Mouse (Mus musculus) fat pad, adult 2 months (tissue): Measurements from ENCODE around the gene S1pr2.

ENCODE experiments used
- DNase-seq: peaks from one replicate; pipeline ENCODE4 v3.0.0-alpha.2; 2011; ENCODE audit warnings: low read depth, low spot score; ENCODE audit errors: extremely low read depth

The S1pr2 gene

DNA sequence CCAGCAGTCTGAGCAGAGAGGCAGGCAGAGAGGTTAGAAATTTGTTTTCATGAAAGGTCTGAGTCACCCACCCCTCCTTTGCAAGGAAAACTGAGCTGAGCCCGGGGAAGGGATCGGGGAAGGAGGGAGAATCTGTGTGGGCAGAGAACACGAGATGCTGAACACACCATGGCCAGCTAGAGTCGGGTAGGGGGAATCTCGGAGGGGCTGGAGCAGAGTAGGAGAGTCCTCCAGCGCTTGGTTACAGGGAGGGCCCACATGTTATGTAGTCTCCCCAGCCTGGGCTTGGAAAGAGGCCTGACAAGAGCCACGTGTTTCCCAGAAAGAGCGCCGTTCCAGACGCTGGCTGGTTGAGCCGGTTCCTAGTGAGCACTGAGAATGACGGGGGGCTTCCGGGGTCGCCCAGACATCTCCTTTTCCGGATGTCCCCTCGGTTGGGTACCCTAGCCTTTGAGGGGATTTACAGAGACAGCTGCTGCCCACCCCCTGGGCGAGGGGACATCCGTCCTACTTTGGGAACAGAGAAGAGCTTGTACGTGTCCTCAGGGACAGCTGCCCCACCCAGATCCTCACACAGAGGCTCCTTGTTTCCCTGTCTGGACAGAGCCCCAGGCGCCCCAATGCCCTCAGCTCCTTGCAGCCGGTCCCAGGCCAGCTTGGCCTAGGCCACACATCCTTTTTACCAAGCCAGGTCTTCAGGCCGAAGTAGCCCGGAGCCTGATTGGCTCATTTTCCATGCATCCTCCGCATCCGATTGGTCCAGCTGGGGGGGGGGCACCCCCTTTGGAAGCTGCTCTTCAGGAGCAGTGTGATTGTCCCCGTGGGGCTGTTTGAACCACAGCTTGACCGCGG lies 4.2 kb downstream of the S1pr2 start:
- no peak for DNase-seq

DNA sequence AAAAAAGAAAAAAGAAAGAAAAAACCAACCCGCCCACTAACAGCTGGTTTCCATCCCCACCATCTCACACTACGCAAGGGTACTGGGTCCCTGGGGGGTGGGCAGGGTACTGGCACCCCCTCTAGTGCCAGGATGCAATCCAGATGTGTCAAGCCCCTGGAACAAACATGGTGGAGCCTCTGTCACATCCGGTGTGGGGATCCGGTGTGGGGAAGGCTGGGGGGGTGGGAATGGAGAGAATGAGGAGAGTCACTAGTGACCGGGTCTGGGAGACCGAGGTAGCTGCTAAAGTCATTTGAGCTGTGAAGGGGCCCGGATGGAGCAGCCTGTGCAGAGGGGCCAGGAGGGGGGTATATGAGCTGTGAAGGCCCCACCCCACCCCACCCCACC lies 4.8 kb downstream of the S1pr2 start:
- DNase-seq, result no peak

DNA sequence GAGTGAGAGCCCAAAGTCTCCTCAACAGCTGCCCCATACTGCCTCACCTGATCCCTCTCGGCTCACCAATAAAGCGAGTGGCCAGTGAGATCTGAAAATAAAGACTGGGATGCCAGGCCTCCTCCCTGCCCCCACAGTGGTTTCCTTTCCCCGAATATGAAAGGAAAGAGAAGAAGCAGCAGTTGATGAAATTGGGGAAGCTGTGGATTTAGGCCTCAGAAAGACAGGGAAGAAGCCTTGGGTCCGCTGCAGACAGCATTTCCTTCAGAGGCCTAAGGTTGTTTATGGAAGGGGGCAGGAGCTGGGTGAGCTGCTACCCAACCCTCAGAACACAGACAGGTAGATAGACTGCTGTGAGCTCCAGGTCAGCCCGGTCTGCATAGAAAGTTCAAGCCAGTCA lies 9.8 kb downstream of the S1pr2 start:
- DNase-seq, result no peak

DNA sequence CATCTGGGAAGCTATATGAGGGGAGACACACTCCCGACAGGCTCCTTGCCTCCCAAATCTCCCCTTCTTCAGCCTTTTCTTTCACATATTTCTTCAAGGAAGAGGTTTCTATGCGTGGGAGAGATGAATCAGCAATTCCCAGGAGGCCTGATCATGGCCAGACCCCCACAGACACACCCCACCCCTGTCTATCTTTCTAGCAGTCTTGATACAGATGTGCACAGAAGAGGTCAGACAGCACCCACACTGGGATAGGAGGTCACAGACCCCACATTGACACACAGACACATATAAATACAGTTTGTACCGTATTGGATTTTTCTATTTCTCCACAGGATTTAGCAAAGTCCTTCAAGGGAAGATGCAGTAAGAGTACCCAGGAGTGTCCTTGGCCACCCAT lies 10.6 kb downstream of the S1pr2 start:
- no peak for DNase-seq

DNA sequence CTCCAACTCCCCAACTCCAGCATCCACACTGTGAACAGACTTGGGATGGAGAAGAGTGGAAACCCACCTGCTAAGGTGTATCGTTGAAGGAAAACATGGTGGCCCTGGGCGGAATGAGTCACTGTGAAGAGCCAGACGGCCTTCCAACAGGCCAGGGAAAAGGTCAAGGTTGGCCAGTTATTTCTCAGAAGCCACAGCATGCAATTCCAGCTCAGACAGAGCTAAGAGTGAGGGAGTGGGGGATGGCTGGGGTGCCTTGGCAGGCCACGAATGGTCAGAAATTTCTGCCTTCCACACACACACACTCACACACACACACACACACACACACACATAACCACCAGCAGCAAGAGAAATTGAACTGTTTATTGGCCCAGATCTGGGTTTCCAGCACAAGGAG lies 11.0 kb downstream of the S1pr2 start:
- no peak for DNase-seq

DNA sequence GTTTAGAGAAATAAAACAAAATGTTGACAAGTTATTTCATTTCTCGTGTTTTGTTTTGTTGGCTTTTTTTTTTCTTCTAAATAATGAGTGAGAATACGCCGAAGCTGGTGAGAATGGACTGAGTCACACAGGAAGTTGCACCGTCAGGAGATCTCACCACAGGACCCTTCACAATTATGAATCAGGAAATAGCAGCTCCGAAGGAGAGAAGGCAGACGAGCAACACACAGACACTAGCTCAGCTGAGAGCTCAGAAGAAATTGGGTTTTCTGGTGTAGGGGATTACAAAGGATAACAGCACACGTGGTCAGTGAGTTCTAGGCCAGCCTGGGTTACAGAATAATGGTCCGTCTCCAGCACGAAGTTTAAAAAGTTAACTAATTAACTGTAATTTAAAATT lies 15.0 kb downstream of the S1pr2 start:
- no peak for DNase-seq

DNA sequence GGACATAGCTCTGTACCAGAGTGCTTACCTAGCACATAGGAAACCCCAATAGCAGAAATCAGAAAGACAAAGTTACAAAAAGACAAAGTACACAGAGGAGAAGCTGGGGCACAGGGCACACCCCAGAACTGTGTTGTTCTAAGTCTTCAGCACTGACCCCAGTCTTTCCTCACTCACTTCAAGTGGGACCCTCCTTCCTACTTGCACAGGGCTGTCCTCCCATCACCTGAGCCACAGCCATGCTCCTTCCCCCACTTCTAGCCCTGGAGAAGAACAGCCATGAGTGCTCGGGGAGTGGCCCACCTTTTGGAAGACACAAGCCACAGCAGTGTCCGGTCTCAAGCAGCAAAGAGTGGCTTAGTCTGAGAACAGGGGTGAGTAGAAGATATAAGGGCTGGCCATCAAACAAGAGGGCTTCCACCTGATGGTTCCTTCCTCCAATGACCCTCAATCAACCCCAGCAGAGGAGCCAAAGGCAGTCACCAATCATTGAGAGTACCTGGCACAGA lies 17.1 kb downstream of the S1pr2 start, which contains the start of gene Dnmt1:
TSS of gene Dnmt1 (minus strand) at position 459 of the 509 bp plus-strand sequence.
- DNase-seq, result no peak

DNA sequence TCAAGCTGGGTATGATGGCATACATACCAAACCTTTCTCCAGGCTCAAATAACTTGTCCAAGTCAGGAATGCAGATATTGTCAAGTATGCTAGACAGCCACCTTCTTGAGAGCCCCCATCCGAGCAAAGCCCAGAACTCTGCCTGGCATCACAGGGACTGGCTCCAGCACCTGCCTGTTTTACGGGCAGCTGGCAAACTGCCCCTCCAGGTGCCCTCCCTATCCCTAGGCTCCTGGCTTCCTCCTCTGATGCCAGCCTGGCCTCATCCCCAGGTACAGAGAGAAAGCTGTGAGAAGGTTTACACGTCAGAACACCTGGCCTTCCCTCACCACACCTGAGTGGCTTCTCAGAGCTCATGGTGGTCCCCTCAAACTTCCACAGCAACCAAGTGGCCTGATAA lies 19.6 kb downstream of the S1pr2 start:
- no peak for DNase-seq

DNA sequence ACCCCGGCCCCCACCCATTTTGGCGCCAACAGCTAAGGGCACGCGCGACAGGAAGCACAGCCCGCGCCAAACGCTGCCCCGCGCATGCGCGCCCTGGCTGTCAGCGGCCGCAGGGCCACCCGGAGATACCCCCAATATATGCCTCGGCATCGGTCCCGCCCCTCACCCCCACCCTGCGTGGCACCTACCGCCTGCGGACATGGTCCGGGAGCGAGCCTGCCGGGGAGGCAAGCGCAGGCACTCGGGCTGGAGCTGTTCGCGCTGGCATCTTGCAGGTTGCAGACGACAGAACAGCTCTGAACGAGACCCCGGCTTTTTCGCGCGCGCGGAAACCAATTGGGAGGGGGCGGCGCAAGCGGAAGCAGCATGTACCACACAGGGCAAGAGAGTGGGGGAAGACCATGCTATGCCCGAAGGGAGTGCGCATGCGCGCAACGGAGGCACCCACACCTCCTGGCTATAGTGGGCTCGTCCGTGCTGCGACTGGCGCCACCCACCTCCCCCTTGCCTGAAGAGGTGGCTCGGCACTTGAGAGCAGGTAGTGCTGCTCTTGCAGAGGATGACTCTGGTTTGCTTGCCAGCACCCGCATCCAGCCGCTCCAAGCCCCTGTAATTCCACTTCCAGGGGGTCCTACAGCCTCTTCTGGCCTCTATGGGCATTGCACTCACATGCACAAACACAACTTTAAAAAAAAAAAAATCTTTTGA lies 23.9 kb downstream of the S1pr2 start:
- DNase-seq, result peak; percentile 54

DNA sequence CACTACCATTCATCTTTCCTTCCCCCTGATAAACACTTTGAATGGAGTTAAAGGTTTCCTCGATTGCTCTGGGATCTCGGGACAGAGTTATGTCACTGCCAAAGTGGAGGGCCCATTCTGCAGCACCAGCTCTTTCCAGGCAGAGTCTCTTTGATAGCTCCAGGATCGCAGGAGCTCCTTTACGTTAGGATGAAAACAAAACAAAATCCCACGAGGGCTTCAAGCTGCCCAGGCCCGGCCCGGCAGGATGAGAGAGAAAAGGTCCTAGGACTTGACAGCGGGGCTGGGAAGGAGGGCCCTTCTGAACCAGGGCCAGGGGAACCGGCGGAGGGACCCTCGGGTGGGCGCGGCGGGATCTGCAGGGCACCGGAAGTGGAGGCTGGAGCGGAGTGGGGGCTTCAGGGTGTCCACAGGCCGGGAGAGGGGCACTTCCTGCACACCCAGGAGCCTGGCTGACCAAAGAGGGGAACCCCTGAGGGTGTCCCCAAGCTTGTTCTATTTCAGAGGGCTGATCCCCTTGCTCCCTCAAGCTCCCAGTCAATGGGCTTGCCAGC lies 24.5 kb downstream of the S1pr2 start:
- DNase-seq, result no peak

DNA sequence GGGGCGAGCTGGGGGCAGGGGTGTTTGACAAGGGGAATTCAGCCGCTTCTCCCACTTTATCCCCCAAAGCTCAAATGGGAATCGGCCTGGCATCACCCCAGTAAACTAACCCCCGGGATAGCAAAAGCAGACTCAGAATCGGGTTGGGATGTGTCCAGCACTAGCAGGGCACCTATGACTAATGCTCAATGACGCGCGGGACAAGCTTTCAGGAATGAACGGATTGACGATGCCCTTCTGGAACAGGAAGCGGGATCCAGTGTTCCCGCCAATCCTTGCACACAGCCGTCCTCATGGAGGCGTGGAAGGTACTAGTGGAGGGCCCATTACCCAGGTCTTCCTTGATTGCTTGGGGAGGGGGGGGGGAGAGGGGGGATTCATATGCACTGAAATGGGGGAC lies 25.1 kb downstream of the S1pr2 start:
- no peak for DNase-seq

DNA sequence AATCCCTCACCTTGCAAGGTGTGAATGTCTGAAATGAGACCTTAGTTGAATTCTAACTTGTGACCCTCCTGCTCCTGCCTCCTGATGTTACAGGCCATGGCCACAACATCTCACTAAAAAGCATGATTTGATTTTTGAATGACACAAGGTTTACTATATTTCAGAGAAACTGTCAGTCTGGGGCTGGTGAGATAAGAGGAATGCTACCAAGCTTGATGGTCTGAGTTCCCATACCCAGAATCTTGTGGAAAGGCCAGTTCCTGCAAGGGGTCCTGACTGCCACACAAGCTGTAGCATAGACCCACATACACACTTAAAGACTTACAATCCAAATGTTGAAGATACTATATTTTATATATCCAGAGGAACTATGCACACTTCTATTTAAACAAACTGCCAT lies 26.2 kb downstream of the S1pr2 start:
- DNase-seq, result no peak

DNA sequence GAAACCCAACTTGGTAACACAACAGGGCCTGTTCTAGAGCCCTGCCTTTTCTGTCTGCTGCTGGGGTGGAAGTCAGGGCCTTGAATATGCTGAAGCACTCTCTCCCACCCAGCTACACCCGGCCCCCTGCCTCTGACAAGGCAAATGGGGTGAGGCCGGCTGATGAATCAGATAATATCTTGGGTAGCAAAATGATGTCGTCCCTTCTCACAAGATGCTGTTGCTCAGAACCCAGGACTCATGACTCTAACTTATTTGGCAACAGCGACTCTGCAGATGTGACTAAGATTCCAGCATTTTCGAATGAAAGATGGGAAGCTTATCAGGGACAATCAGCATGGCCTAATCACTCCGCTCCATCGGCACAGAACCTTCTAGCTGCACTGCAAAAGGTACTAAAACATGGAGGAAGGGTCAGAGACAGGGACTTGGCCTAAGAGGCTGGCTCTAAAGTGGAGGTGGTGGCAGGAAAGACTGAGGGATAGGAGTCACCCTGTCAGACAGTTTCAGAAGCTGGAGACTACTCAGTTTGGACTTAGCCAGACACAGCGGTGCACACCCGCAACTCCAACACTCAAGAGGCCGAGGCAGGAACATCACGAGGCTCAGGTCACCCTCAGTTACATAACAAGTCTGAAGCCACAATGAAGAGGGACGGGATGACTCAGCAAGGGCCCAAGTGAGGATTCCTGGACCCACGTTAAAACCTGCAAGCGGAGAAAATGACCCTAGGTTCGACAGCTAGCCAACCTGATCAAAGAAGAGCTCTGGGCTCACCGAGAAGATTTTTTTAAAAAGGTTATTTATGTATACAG lies 30.3 kb downstream of the S1pr2 start:
- DNase-seq, result no peak

DNA sequence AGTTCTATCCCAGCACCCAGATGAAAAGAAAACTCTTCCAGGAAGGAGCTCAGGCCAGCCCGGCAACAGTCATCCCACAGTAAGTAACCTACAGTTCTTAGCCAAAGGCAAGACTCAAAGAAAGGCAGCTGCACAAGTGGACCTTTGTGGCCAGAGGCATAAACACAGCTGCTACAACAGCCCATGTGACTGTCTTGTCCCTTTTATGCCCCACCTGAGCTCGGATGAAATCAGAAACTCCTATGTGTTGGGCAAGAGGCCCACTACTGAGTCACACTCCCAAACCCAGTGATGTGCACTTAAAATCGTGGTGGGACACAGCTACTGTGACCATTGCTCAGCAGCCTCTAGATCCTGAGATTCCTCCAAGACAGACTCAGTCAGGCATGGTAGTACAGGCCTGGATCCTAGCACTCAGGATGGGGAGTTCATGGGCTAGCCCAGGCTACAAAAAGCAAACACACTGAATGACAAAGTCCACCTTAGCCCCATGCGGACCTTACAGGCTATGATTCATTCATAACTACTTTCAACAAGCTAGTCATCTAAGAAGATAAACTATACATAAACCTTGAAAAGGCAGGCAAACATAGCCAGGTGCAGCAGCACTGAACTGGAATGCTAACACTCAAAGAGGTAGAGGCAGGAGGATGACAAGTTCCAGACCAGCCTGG lies 31.7 kb downstream of the S1pr2 start:
- DNase-seq, result no peak

DNA sequence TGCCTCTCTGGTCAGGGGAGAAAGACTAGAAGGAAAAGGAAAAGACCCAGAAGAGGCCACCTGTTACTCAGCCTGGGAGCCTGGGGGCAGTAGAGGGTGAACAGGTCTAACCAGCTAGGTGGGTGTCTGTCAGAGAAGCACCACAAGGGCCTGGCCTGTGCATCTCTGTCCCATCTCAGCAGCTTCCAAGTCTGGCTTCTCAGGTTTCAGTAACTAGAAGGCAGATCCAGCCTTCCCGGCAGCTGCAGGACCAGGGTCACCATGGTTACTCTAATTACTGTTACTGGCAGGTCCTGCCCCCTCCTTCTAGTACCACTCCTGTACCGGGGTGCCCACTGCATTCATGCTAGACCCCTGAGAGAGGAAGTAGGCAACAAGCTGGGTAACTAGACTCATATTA lies 32.7 kb downstream of the S1pr2 start:
- peak; percentile 55 for DNase-seq

DNA sequence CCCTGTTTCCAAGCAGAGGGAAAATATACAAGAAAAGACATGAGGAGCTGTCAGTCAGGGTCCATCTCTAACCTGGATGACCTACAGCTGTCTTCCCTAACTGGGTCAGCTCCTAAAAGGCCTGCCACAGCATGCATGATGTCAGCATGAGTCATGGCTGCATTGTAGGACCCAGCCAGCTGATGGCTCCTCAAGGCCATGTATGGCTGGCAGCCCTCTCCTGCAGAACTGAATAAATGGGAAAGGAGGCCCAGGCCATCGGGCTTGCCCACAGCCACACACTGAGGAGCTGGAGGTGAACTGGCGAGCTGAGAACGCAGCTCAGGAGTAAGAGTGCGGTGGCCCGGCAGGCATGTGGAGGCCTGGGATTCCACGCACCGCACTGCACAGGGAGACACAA lies 33.2 kb downstream of the S1pr2 start:
- no peak for DNase-seq

DNA sequence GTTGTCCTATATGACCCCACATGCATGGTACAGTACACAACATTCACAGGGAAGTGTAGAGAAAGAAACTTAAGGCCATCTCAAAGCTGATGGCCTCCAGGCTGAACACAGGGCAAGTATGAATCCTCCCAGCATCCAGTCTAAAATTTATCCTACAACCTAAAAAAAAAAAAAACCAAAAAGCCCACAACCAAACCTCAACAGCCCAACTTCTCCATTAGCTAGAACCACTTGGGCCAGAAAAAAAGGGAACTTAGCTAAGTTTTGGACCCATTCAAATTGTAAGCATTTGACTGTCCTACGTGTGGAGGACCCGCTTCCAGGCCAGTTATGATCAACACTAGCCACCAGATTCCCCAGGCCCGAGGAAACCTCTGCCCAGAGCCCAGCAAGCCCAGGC lies 53.3 kb downstream of the S1pr2 start:
- DNase-seq, result no peak

DNA sequence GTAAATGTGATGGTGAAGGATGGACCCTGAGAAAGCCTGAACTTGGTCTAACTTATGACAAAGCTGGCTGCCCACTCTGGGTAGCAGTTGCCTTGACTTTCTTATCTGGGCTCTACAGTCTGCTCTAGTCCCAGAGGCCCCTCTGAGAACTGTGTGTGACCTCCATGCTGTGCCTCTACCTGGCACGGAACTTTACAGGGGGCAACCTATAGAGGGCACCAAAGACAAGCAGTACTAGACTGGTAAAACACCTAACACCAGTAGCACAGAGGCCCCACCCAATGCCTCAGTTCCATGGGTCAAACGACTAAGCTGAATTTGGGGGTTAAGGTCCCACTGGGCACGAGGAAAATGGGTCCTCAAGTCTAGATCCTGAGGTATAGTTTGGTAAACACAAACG lies 60.4 kb downstream of the S1pr2 start:
- DNase-seq, result no peak
